Mouse (Mus musculus): ENCODE data around the gene H2-Ab1. TPM values are rescaled to one million over a fixed set of nuclear protein-coding genes. Genes with fewer than 3 reads are reported as not detected.

The H2-Ab1 gene
- polyA plus RNA-seq, 1 experiment from 2014 or later, result 10.0 TPM

DNA sequence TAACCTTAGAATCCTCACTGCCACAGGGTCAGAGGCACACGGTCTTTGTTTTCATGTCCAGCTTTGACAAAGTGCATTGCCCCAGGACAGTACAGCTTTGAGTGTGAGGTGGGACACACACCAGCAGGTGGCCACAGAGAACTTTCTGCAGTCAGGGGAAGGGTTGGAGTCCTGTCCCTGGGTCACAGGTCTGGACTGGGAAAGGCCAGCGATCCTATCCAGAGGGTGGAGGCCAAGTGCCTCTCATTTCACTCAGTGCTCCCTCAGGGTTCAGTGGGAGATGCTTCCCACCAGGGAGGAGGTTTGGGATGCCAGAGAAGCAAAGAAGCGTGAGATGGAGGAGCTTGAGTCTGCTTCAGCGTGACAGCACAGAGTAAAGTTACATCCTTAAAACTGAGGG is 5.8 kb upstream of the H2-Ab1 start:
- WGBS, result 48% methylated on average over 4 of the region's 4 CpGs
- 0 out of 2 replicates have a peak, but pooled peaks cover 2% of the 10 kb centered on the region for H3K9me3 ChIP-seq (ENCODE audit: control insufficient read depth, low read length)
- no peaks in the 10 kb centered on the region for H3K4me1 ChIP-seq (ENCODE audit: control insufficient read depth in 2 of 2, insufficient read depth in 2 of 2, low read length in 2 of 2)
- H3K4me3 ChIP-seq (ENCODE audit: control insufficient read depth in 1 of 2, insufficient read depth in 1 of 2, low read depth in 1 of 2, low read length in 2 of 2), result no peak overlapping the region
- H3K36me3 ChIP-seq (ENCODE audit: control insufficient read depth, insufficient read depth, low read length), result no peaks in the 10 kb centered on the region
- H3K4me2 ChIP-seq (ENCODE audit: low read length), result no peak overlapping the region
- no peak overlapping the region for H3K27ac ChIP-seq (replicated peaks in 1 of 2; ENCODE audit: control insufficient read depth in 1 of 2, insufficient read depth in 1 of 2, low read depth in 2 of 2, low read length in 2 of 2)
- no peak for ATAC-seq (ENCODE audit: insufficient number of reproducible peaks, insufficient read depth, low FRiP score, low read depth)
- H3K9ac ChIP-seq (ENCODE audit: low read length), result no peak overlapping the region
- H3K27me3 ChIP-seq (ENCODE audit: control insufficient read depth, insufficient read depth, low read length), result peaks cover 8% of the 10 kb centered on the region; the same call in 1 of the 2 replicates

DNA sequence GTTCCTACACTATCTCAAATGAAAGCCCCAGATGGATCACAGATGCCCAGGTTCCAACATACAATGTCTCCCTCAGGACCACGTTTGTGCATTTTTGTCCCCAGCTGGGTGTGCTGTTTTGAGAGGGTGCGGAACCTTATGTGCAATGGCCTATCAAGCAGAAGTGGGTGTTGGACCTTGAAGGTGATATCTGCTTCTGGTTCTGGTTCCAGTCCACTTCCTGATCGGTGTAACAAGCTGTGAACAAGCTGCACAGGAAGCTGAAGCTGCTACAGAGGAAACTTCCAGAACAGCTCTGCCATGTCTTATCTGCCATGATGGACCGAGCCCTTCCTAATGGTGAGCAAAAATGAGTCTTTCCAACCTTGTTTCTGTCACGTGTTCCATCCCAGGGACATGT is 988 bp upstream of the H2-Ab1 start:
- no peaks in the 10 kb centered on the region for H3K36me3 ChIP-seq (ENCODE audit: control insufficient read depth, insufficient read depth, low read length)
- no peaks in the 10 kb centered on the region for H3K4me1 ChIP-seq (ENCODE audit: control insufficient read depth in 2 of 2, insufficient read depth in 2 of 2, low read length in 2 of 2)
- H3K27me3 ChIP-seq (ENCODE audit: control insufficient read depth, insufficient read depth, low read length), result no peaks in the 10 kb centered on the region; the same call in 1 of the 2 replicates
- H3K4me3 ChIP-seq (ENCODE audit: control insufficient read depth in 1 of 2, insufficient read depth in 1 of 2, low read depth in 1 of 2, low read length in 2 of 2), result no peak overlapping the region
- H3K4me2 ChIP-seq (ENCODE audit: low read length), result no peak overlapping the region
- WGBS, result 73% methylated on average over 5 of the region's 5 CpGs
- 0 out of 2 replicates have a peak, but pooled peaks cover 2% of the 10 kb centered on the region for H3K9me3 ChIP-seq (ENCODE audit: control insufficient read depth, low read length)
- ATAC-seq (ENCODE audit: insufficient number of reproducible peaks, insufficient read depth, low FRiP score, low read depth), result no peak
- H3K9ac ChIP-seq (ENCODE audit: low read length), result no peak overlapping the region
- no peak overlapping the region for H3K27ac ChIP-seq (replicated peaks in 1 of 2; ENCODE audit: control insufficient read depth in 1 of 2, insufficient read depth in 1 of 2, low read depth in 2 of 2, low read length in 2 of 2)

DNA sequence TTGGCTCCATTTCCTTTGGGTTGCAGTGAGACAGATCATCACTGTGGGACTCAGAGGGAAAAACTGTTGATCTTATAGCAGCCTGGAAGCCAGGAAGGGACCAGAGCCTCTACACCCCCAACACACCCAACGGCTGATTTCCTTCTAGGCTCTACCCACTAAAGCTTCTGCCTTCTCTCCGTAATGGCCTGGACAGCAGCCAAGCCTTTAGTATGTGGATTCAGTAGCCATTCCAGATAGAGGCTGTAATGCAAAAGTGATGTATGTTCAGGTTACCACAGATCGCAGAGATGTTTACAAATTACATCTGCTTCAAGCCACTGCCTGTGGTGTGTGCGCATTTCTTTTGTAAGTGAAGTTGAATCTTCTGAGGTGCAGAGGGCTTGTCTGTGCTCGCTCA is 3.1 kb downstream of the H2-Ab1 start:
- ATAC-seq (ENCODE audit: insufficient number of reproducible peaks, insufficient read depth, low FRiP score, low read depth), result no peak
- Histone ChIP-seq H3K9ac (ENCODE audit: low read length) (no peak overlapping the region), H3K36me3 (ENCODE audit: control insufficient read depth, insufficient read depth, low read length) (no peaks in the 10 kb centered on the region), H3K9me3 (ENCODE audit: control insufficient read depth, low read length) (no peaks in the 10 kb centered on the region), H3K27me3 (ENCODE audit: control insufficient read depth, insufficient read depth, low read length) (peaks cover 16% of the 10 kb centered on the region), H3K4me3 (ENCODE audit: control insufficient read depth in 1 of 2, insufficient read depth in 1 of 2, low read depth in 1 of 2, low read length in 2 of 2) (no peak overlapping the region), H3K4me1 (ENCODE audit: control insufficient read depth in 2 of 2, insufficient read depth in 2 of 2, low read length in 2 of 2) (peaks cover 5 to 12% of the 10 kb centered on the region in 2 experiments; a peak in 3 of 4 replicates), H3K27ac (replicated peaks in 1 of 2; ENCODE audit: control insufficient read depth in 1 of 2, insufficient read depth in 1 of 2, low read depth in 2 of 2, low read length in 2 of 2) (no peak overlapping the region), H3K4me2 (ENCODE audit: low read length) (no peak overlapping the region)
- 60% methylated on average over 5 of the region's 5 CpGs for WGBS

DNA sequence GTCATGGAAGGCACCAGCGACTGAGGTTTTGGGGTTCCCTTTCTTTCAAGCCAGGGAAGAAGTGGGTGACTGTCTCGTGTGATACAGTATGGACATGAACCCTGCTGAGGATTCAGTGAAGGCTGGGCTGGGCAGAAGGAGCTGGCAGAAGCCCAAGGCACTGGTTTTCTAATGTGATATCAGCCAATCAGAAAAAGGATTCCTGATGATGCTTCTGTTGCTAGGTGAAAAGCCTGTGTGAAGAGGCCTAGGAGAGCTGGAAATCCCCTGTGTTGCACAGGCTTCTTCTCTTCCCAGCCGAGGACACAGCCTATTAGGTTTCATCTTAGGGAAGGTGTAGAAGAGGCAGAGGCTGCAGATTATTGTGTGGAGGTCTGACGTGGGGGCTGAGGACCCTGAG is 4.0 kb downstream of the H2-Ab1 start:
- Histone ChIP-seq H3K4me3 (ENCODE audit: control insufficient read depth in 1 of 2, insufficient read depth in 1 of 2, low read depth in 1 of 2, low read length in 2 of 2) (no peak overlapping the region), H3K9ac (ENCODE audit: low read length) (no peak overlapping the region), H3K4me1 (ENCODE audit: control insufficient read depth in 2 of 2, insufficient read depth in 2 of 2, low read length in 2 of 2) (peaks cover 5 to 12% of the 10 kb centered on the region in 2 experiments; a peak in 3 of 4 replicates), H3K27me3 (ENCODE audit: control insufficient read depth, insufficient read depth, low read length) (peaks cover 16% of the 10 kb centered on the region), H3K4me2 (ENCODE audit: low read length) (no peak overlapping the region), H3K36me3 (ENCODE audit: control insufficient read depth, insufficient read depth, low read length) (no peaks in the 10 kb centered on the region), H3K27ac (replicated peaks in 1 of 2; ENCODE audit: control insufficient read depth in 1 of 2, insufficient read depth in 1 of 2, low read depth in 2 of 2, low read length in 2 of 2) (no peak overlapping the region), H3K9me3 (ENCODE audit: control insufficient read depth, low read length) (no peaks in the 10 kb centered on the region)
- WGBS, result 17% methylated on average over 4 of the region's 4 CpGs
- peak; percentile 50; the same call in 1 of the 2 replicates for ATAC-seq (ENCODE audit: insufficient number of reproducible peaks, insufficient read depth, low FRiP score, low read depth)

DNA sequence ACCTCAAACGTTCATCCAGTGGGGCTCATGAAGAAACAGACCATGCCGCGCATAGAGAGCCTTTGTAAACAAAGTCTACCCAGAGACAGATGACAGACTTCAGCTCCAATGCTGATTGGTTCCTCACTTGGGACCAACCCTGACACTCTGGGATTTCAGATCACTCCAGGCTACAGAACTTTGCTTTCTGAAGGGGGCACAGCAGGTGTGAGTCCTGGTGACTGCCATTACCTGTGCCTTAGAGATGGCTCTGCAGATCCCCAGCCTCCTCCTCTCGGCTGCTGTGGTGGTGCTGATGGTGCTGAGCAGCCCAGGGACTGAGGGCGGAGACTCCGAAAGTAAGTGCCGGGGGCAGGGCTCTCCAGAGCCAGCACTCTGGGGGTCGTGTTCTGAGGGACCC is 5.6 kb downstream of the H2-Ab1 start:
- Histone ChIP-seq H3K27ac (replicated peaks in 1 of 2; ENCODE audit: control insufficient read depth in 1 of 2, insufficient read depth in 1 of 2, low read depth in 2 of 2, low read length in 2 of 2) (no peak overlapping the region), H3K27me3 (ENCODE audit: control insufficient read depth, insufficient read depth, low read length) (peaks cover 16% of the 10 kb centered on the region), H3K9me3 (ENCODE audit: control insufficient read depth, low read length) (no peaks in the 10 kb centered on the region), H3K4me2 (ENCODE audit: low read length) (peak overlapping the region; percentile 97), H3K4me3 (ENCODE audit: control insufficient read depth in 1 of 2, insufficient read depth in 1 of 2, low read depth in 1 of 2, low read length in 2 of 2) (peak overlapping the region; percentile 60 to 62), H3K36me3 (ENCODE audit: control insufficient read depth, insufficient read depth, low read length) (no peaks in the 10 kb centered on the region), H3K4me1 (ENCODE audit: control insufficient read depth in 2 of 2, insufficient read depth in 2 of 2, low read length in 2 of 2) (peaks cover 5 to 12% of the 10 kb centered on the region in 2 experiments; a peak in 3 of 4 replicates), H3K9ac (ENCODE audit: low read length) (peak overlapping the region; percentile 47)
- 0 out of 2 replicates have a peak, but pooled peaks have one; percentile 55 for ATAC-seq (ENCODE audit: insufficient number of reproducible peaks, insufficient read depth, low FRiP score, low read depth)
- WGBS, result 0% methylated on average over 8 of the region's 8 CpGs

DNA sequence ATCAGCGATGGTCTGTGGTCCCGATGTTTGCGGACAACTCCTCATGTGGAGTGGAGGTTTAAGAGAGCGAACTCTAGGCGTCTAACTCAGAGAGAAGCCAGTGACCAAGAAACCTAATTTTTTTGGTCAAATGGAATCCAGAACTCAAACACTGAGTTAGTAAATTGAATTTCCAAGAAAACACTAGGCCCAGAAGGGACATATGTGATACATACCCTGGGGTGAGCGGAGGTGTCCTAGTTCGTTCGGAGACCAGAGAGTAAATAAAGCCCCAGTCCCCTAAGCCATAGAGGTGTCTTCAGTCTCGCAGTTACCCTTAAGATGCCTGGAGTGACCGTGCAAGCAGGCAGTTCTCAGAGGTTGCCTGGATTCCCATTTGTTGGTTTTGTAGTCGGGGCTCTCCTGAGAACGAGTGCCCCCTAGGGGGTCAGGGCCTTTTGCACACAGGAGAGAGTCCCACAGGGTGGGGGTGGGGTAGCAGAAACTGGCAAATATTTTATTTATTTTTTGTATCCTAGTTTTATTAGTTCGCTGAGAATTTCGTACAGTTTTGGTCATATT is 6.4 kb downstream of the H2-Ab1 start:
- Histone ChIP-seq H3K9me3 (ENCODE audit: control insufficient read depth, low read length) (no peaks in the 10 kb centered on the region), H3K36me3 (ENCODE audit: control insufficient read depth, insufficient read depth, low read length) (no peaks in the 10 kb centered on the region), H3K9ac (ENCODE audit: low read length) (peak overlapping the region; percentile 77; the same call in 1 of the 2 replicates), H3K27ac (replicated peaks in 1 of 2; ENCODE audit: control insufficient read depth in 1 of 2, insufficient read depth in 1 of 2, low read depth in 2 of 2, low read length in 2 of 2) (no peak overlapping the region), H3K4me1 (ENCODE audit: control insufficient read depth in 2 of 2, insufficient read depth in 2 of 2, low read length in 2 of 2) (peaks cover 5 to 12% of the 10 kb centered on the region in 2 experiments; a peak in 3 of 4 replicates), H3K27me3 (ENCODE audit: control insufficient read depth, insufficient read depth, low read length) (peaks cover 16% of the 10 kb centered on the region; the same call in 1 of the 2 replicates), H3K4me3 (ENCODE audit: control insufficient read depth in 1 of 2, insufficient read depth in 1 of 2, low read depth in 1 of 2, low read length in 2 of 2) (peak overlapping the region; percentile 60 to 62), H3K4me2 (ENCODE audit: low read length) (peak overlapping the region; percentile 97)
- 5% methylated on average over 14 of the region's 14 CpGs for WGBS
- ATAC-seq (ENCODE audit: insufficient number of reproducible peaks, insufficient read depth, low FRiP score, low read depth), result no peak

DNA sequence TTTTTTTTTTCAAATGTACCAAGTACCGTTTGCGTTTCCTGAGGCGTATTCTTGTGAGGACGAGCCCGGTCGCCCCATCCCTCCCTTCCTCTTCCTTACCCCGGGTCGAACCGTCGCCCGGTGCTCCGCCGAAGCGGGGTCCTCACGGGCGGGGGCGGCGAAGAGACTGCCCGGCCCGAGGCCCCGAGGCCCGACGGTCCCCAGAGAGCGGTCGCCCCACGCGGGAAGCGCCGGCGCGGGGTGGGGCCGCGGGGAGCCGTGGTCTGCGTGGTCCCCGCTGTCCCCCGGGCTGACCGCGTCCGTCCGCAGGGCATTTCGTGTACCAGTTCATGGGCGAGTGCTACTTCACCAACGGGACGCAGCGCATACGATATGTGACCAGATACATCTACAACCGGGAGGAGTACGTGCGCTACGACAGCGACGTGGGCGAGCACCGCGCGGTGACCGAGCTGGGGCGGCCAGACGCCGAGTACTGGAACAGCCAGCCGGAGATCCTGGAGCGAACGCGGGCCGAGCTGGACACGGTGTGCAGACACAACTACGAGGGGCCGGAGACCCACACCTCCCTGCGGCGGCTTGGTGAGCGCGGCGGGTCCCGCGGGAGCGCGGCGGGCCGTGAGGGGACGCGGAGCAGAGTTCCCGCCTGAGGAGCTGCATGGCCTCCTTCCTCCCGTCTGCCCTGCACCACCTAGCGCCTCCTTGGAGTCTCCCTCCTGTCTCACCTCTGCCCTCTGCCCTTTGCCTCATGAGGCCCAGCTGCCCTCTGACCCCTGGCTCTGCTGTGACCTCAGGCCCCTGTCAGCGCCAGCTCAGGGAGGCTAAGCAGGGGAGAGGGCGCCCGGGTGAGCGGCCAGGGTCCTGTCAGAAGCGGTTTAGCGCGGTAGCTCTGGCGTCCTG is 7.2 kb downstream of the H2-Ab1 start:
- Histone ChIP-seq H3K4me2 (ENCODE audit: low read length) (peak overlapping the region; percentile 97), H3K27me3 (ENCODE audit: control insufficient read depth, insufficient read depth, low read length) (peaks cover 16% of the 10 kb centered on the region; the same call in 1 of the 2 replicates), H3K9ac (ENCODE audit: low read length) (peak overlapping the region; percentile 77), H3K4me1 (ENCODE audit: control insufficient read depth in 2 of 2, insufficient read depth in 2 of 2, low read length in 2 of 2) (peaks cover 5 to 12% of the 10 kb centered on the region in 2 experiments; a peak in 3 of 4 replicates), H3K36me3 (ENCODE audit: control insufficient read depth, insufficient read depth, low read length) (no peaks in the 10 kb centered on the region), H3K9me3 (ENCODE audit: control insufficient read depth, low read length) (no peaks in the 10 kb centered on the region), H3K27ac (replicated peaks in 1 of 2; ENCODE audit: control insufficient read depth in 1 of 2, insufficient read depth in 1 of 2, low read depth in 2 of 2, low read length in 2 of 2) (no peak overlapping the region), H3K4me3 (ENCODE audit: control insufficient read depth in 1 of 2, insufficient read depth in 1 of 2, low read depth in 1 of 2, low read length in 2 of 2) (peak overlapping the region; percentile 50 to 60)
- no peak for ATAC-seq (ENCODE audit: insufficient number of reproducible peaks, insufficient read depth, low FRiP score, low read depth)
- 2% methylated on average over 88 of the region's 93 CpGs for WGBS
